Mouse (Mus musculus) testis, postnatal 10 days (tissue): ENCODE results near the gene Cox14.
"Not testable (repeated sequence)": the region's sequence is repeated elsewhere in the genome, so short reads cannot be mapped to it uniquely, and the experiment has no call there.

Source experiments
- DNase-seq: peaks from one replicate; pipeline ENCODE4 v3.0.0; 2021; ENCODE audit warnings: low spot score

Gene Cox14

DNA sequence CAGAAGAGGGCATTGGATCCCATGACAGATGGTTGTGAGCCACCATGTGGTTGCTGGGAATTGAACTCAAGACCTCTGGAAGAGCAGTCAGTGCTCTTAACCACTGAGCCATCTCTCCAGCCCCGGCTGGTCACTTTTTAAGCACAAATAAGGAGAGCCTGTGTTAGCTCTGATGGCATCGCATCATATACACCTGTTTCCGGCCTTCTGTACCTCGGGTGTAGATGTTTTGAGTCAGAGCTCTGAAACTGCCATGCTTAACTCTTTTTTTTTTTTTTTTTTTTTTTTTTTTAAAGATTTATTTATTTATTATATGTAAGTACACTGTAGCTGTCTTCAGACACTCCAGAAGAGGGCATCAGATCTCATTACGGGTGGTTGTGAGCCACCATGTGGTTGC is 1.6 kb downstream of the Cox14 start:
- not testable (repeated sequence) for DNase-seq

DNA sequence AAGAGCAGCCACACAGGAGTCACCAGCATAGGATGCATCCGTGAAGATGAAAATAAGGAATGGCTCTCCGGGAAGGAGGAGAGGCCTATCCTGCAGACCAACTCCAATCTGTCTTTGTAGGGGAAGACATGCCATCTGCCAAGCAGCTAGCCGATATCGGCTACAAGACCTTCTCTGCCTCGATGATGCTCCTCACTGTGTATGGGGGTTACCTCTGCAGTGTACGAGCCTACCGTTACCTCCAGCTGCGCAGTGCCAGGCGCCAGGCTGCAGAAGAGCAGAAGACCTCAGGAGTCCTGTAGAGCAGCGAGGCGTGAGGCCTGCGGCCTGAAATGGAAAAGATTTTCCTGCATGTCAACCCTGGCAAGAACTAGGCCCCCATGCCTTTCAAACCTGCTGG is 2.1 kb downstream of the Cox14 start:
- DNase-seq, result no peak

DNA sequence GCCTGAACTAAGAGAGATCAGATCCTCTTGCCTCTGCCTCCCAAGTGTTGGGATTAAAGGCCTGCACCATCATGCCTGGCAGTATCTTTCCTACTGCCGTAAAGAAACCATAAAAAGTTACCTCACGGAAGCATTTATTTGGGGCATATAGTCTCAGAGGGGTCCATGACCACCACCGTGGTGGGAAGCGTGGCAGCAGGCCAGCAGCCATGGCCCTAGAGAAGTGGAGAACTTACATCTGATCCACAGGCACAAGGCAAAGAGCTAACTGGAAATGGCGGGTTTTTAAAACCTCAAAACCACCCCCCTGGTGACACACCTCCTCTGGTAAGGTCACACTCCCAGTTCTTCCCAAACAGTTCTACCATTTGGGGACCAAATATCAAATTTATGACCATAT is 2.8 kb downstream of the Cox14 start:
- DNase-seq, result no peak

DNA sequence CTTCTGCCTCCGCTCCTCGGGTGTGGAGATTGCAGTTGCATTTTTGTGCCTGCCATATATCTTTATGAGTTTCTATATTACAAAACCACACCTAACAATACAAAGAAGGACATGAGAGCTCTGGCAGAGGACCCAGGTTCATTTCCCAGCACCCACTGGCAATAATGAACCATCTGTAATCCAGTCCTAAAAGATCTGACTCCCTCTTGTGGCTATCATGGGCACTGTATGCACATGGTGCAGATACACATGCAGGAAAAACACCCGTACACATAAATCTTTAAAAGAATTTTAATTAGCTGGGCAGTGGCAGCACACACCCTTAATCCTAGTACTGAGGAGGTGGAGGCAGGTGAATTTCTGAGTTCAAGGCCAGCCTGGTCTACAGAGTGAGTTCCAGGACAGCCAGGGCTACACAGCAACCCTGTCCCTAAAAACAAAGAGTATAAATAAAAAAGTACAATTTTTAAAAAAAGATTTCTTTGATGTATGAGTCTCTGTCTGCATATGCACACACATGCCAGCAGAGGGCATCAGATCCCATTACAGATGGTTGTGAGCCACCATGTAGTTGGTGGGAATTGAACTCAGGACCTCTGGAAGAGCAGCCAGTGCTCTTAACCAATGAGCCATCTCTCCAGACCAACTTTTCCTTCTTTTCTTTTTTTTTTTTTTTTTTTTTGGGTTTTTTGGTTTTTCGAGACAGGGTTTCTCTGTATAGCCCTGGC is 3.8 kb downstream of the Cox14 start:
- DNase-seq, result no peak

DNA sequence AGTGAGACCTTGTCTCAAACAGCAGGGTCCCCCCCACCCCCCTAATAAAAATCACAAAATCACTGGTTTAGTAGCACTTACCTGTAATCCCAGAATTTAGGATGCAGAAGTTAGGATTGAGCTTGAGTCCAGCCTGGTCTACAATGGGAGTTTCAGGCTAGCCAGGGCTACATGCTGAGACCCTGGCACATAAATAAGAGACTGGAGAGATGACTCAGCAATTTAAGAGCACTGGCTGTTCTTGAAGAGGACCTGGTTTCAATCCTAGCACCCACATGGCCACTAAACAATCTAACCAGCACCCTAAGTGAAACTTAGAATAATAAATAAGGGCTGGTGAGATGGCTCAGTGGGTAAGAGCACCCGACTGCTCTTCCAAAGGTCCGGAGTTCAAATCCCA is 5.7 kb downstream of the Cox14 start:
- no peak for DNase-seq

DNA sequence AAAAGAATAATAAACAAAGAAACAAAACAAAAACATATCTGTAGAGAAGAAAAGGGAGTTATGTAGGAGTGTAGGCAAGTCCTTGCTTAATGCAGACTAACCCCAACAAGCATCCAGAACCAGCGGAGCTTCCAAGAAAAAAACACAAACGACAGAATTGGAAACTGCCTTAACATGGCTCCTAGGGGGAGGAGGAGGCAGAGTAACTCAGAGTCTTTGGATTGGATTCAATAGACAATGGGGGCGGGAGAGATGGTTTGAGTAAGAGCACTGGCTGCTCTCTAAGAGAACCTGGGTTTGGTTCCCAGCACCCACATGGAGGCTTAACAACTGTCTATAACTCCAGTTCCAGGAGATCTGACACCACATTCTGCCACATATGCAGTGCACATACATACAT is 6.3 kb downstream of the Cox14 start:
- no peak for DNase-seq

DNA sequence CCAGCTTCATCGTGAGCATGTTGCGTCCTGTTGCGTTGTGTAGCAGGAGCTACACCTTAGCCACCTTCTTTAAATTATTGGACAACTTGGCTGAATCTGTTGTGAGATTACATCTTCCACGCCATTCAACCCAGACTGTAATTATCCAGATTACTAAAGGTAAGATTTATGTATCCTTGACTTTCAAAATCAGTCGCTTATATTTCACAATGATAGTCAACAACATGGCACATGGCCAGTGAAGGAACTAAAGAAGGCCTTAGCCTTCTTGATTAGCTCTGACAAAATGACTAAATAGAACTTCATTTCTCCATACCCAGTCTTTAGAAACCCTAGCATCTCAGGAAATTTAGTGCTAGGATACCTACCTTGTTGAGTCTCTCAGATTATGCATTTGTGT is 7.8 kb downstream of the Cox14 start:
- DNase-seq, result no peak

DNA sequence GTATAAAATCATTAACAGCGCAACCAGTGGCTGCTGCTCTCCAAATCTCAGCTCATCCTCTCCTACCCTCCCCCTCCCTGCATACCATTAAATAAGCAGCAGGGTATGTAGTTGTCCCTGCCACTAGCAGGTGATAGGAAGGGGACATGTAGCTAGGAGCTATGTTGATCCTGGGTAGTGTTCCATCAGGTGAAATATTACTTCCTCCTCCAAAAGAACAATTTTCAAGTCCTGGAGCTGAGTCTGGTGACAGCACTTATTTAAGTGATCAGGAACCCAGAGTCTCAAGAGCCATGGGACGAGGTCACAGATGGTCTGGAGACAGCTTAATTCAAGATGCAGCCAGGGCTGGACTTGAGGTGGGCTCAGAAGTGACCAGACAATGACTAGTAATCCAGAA is 10.2 kb downstream of the Cox14 start:
- DNase-seq, result peak; percentile 100

DNA sequence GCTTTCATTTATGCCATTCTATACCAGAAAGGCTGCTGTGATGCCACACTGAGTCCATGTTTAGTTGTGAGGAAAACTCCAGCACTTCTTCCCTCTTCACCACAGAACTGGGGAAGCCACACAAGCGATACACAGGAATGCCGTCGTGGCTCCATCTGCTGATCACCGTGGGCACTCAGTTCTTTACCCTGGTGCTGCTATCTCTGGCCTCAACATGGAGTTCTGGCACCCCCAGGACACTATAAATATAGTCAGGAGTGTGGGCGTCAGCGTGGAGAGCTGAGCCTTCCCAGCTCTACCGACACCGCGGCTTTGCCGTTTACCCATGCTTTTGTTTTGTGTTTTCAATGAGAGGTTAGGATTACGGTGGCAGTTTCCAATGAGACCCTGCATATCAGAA is 11.3 kb downstream of the Cox14 start:
- DNase-seq, result no peak

DNA sequence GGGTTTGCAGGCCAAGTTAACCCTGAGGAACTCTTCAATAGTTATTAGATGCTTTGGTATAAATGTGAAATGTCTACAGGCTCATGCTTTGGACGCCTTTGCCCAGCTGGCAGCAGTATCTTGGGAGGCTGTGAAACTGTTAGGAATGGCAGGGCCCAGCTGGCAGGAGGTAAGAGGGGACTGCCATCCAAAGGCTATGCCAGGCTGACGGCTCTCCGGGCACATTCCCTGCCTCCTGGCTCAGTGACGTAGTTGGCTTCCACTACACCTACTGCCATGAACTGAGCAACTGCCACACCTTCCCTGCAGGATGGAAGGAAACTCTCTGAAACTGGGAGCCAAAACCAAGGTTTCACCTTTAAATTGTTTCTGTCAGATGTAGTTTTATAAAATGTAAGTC is 14.8 kb downstream of the Cox14 start:
- DNase-seq, result no peak

DNA sequence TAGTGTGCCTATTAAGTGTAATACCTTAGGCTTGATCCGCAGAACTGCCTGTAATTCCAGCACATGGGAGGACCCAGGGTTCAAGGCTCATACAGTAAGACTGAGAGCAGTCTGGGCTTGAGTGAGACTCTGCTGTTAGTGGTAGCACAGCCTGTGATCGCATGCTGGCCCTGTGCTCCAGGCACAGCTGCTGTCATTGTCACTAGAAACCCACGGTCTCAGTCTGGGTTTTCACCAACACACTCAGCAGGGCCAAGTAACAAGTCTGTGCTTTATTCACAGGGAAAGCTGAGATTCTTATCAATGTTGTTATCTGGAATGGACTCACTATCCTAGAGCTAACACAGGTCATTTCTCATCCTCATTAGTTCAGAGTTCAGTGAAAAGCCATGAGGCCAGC is 28.8 kb downstream of the Cox14 start:
- DNase-seq, result no peak

DNA sequence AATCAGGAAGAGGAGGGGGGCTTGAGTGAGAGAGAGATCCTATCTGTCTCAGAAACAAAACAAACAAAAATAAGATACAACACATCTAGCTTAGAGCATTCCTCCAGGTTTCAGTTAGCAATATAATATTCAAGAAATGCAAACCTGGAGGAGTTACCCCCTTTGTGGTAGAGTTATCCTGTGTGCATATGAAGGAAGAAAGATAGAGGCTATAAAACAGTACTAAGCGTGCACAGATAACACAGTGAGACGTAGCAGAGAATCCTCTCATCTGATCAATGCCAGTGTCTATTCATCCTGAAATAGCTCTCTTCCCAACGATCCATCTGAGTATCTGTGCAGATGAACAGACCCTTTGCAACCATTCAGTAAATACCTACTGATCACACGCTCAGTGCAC is 42.0 kb downstream of the Cox14 start:
- no peak for DNase-seq

DNA sequence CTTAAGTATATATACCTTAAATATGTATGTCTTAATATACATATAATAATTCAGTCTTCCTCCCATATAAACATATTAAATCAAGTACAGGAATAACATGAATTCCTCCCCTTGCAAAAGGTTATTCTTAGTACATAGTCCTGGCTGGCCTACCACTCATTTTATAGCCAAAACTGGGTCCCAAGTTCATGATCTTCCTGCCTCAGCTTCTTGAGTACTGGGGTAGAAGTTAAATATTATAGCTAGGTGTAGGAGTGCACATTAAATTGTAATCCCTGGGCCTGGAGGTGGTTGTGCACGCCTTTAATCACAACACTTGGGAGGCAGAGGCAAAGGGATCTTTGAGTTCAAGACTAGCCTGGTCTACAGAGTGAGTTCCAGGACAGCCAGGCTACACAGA is 43.3 kb downstream of the Cox14 start:
- no peak for DNase-seq

DNA sequence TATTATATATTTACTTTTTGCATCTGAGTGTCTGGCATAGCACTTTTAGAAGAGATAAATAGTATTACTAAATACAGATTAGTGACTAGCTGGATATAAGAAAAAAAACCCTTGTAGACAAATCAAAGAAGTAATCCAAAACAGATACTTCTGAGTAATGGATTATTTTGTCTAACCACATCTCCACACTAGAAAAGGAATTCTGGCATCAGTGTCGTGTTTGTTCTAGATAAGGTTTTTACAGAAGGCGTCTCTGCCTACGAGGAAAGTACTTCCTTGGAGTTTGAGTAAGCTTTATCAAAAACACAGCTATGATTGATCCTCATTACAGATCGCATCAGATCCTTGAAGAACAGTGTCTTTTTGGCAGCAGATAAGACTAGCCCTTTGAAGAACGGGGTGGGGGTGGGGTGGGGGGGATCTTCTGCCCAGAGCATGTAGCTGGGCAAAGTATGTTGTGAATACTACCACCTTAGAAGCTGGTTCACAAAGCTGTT is 45.6 kb downstream of the Cox14 start:
- DNase-seq, result no peak

DNA sequence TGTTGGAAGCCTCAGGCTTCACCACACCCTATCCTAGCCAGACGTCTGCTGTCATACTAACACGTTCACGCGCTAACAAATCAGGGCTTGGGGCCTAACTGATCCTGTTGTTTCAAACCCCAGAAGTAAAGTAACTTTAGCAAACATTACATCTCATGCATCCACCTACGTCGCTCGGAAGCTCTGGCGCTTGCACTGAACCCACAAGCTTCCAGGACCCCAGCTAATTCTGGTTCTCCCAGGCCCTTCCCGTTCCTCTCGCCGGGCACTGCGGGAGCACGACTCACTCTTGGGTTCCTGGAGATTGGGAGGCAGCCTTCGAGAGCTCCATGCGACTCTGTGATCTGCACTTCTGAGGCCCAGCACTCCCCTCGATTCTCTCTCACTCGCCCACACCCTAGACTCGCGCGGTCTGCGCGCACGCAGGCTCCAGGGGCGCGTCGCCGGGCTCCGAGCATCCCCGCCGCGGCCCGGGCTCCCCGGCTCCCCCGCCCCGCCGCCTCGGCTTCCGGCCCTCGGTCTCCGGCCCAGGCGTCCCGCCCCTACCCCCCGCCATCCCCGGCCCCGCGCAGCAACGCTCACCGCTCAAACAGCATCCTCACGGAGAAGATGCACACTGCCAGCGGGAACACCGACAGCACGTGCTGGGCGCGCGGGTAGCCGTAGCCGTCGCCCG is 46.3 kb downstream of the Cox14 start:
- no peak for DNase-seq

DNA sequence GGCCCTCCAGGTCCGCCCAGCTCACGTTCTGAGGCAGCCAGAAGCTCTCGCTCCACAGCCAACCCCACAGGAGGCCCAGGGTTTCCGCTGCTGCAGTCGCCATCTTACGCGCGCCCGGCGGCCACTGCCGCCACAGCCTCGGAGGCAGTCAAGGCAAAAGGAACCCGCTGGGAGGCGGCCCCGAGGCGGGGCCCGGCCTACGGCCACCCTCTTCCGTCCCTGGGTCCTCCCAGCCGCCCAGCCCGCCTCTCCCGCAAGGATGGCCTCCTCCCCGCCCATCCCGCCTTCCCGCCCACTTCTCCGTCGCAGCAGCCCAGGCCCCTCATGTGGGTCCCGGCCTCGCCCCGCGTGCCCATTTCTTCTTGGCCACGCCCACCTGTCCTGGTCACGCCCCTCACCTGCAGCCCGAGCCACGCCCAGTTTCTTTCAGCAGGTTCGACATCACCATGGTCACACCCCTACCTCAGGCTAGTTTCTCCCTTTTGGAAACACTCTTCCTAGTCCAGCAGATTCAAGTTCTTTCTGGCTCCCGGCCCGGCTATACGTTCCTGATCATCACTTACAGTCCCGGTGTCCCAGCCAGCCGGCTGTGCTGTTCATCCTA is 47.0 kb downstream of the Cox14 start:
- peak; percentile 91 for DNase-seq

DNA sequence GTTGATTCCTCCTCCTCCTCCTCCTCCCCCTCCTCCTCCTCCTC is 47.3 kb downstream of the Cox14 start, which contains the start of gene Cers5:
Gene Cers5, minus strand, starts transcription at position 5 of the 44 bp plus-strand sequence.
- not testable (repeated sequence) for DNase-seq

DNA sequence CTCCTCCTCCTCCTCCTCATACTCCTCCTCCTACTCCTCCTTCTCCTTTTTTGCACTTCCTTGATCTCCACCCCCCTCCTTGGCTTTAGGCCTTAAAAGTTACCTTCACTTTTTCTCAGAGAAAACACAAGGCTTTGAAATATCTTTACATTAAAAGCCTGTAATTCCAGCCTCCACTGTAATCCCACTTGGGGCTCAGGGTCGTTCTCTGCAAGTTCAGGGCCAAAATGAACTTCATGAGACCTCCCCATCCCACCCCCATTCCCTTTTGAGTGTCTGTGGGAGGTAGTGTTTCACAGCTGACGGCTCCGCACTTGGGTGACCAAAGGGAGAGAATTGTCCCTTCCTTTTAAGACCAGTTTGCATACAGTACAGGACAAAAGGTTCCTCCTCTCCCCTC is 47.5 kb downstream of the Cox14 start:
- DNase-seq, result no peak
